Mouse (Mus musculus): Measurements from ENCODE around the gene Ap1ar.

GRCm38 (mm10) chr3:127820400-127820799, 16.9 kb downstream of the Ap1ar start:
- no peak for TF ChIP-seq CTCF (IDR thresholded peaks at IDR 0.05; ENCODE audit: borderline replicate concordance, control insufficient read depth, extremely low read depth, insufficient read depth, low read length, poor library complexity)
- no peak for TF ChIP-seq POLR2A (IDR thresholded peaks at IDR 0.05; ENCODE audit: control insufficient read depth, extremely low read depth, insufficient read depth, low read length, poor library complexity)

Measured in thymus, adult 2 months (tissue).